Mouse (Mus musculus) forebrain, embryonic 12.5 days (tissue): ENCODE measurements around the gene Zfp184. TPM values are rescaled to one million over a fixed set of nuclear protein-coding genes. Genes with fewer than 3 reads are reported as not detected.

Experiments
- ATAC-seq: fragments of 200-750 bp; cut with Nextera tagmentation; 2 replicates; pipeline ENCODE4 v1.8.0; 2017; ENCODE audit warnings: moderate TSS enrichment; ENCODE audit not compliant: low FRiP score
- H3K27ac ChIP-seq: fragments of 300-500 bp; sonication (generic); 2 replicates; pipeline ENCODE4 v1.5.1; 2016; ENCODE audit warnings: mild to moderate bottlenecking
- H3K27me3 ChIP-seq: fragments of 300-500 bp; sonication (generic); 2 replicates; pipeline ENCODE4 v1.6.1; 2016; ENCODE audit warnings: mild to moderate bottlenecking
- H3K36me3 ChIP-seq: fragments of 300-500 bp; sonication (generic); replicated peaks from 2 replicates; pipeline ENCODE4 v1.6.1; 2016; ENCODE audit warnings: mild to moderate bottlenecking
- H3K4me1 ChIP-seq: fragments of 300-500 bp; sonication (generic); 2 replicates; pipeline ENCODE4 v1.6.1; 2016
- H3K4me2 ChIP-seq: fragments of 300-500 bp; sonication (generic); 2 replicates; pipeline ENCODE4 v1.6.1; 2016; ENCODE audit warnings: mild to moderate bottlenecking, moderate library complexity
- H3K4me3 ChIP-seq: fragments of 300-500 bp; sonication (generic); replicated peaks from 2 replicates; pipeline ENCODE4 v1.5.1; 2016; ENCODE audit warnings: mild to moderate bottlenecking
- H3K9ac ChIP-seq: fragments of 300-500 bp; sonication (generic); 2 replicates; pipeline ENCODE4 v1.6.1; 2016; ENCODE audit warnings: mild to moderate bottlenecking
- H3K9me3 ChIP-seq: fragments of 300-500 bp; sonication (generic); 2 replicates; pipeline ENCODE4 v1.6.1; 2016
- WGBS: fragments of 180-500 bp; shearing (Covaris S2); methylation state at CpG from one replicate; pipeline ENCODE4 v1.1.7; 2016; 5-methylcytosine and 5-hydroxymethylcytosine counted together
- polyA plus RNA-seq: library from polyadenylated mRNA; unstranded; fragments of >200 nt; fragmentation: Nextera tagmentation; extraction: Ambion mirVana; gene quantifications from 2 replicates; pipeline ENCODE4 v1.2.1, GENCODE M21; 2016

Gene Zfp184
- polyA plus RNA-seq, 1 experiment from 2014 or later: 24.5 TPM

GRCm38 (mm10) chr13:21930981-21931380 is 13.9 kb upstream of the Zfp184 start:
- H3K27me3 ChIP-seq: no peaks in the 10 kb centered on the region
- no peak overlapping the region for H3K27ac ChIP-seq
- H3K4me2 ChIP-seq: no peak overlapping the region
- 10% methylated on average over 10 of the region's 10 CpGs for WGBS
- peaks cover 3% of the 10 kb centered on the region; the same call in 1 of the 2 replicates for H3K4me1 ChIP-seq
- H3K9ac ChIP-seq: no peak overlapping the region
- H3K4me3 ChIP-seq: no peak overlapping the region
- no peak for ATAC-seq
- no peaks in the 10 kb centered on the region for H3K36me3 ChIP-seq
- H3K9me3 ChIP-seq: no peaks in the 10 kb centered on the region

GRCm38 (mm10) chr13:21931740-21932139 is 13.2 kb upstream of the Zfp184 start:
- H3K4me3 ChIP-seq: no peak overlapping the region

GRCm38 (mm10) chr13:21933626-21934548 is 11.0 kb upstream of the Zfp184 start:
- Histone ChIP-seq H3K4me2 (peak overlapping the region; percentile 19), H3K9me3 (no peaks in the 10 kb centered on the region), H3K27ac (no peak overlapping the region), H3K4me3 (0 out of 2 replicates have a peak overlapping the region, but pooled peaks have one; percentile 14), H3K27me3 (0 out of 2 replicates have a peak, but pooled peaks cover 6% of the 10 kb centered on the region), H3K36me3 (no peaks in the 10 kb centered on the region), H3K9ac (no peak overlapping the region), H3K4me1 (peaks cover 7% of the 10 kb centered on the region; the same call in 1 of the 2 replicates)
- WGBS: 4% methylated on average over 28 of the region's 28 CpGs
- ATAC-seq: no peak

More at GRCm38 (mm10) chr13:21931740-21932139, 13.2 kb upstream of the Zfp184 start:
- H3K27me3 ChIP-seq: no peaks in the 10 kb centered on the region
- 47% methylated on average over 6 of the region's 6 CpGs for WGBS
- no peak for ATAC-seq
- no peaks in the 10 kb centered on the region for H3K9me3 ChIP-seq
- H3K9ac ChIP-seq: no peak overlapping the region
- no peak overlapping the region for H3K27ac ChIP-seq
- no peaks in the 10 kb centered on the region for H3K36me3 ChIP-seq
- no peak overlapping the region for H3K4me2 ChIP-seq
- peaks cover 3% of the 10 kb centered on the region; the same call in 1 of the 2 replicates for H3K4me1 ChIP-seq

- WGBS: 11% methylated on average over 17 of the region's 17 CpGs
Observed at GRCm38 (mm10) chr13:21934982-21935791, 9.7 kb upstream of the Zfp184 start.

GRCm38 (mm10) chr13:21935833-21936232 is 9.1 kb upstream of the Zfp184 start:
- Histone ChIP-seq H3K4me1 (peaks cover 7% of the 10 kb centered on the region; the same call in 1 of the 2 replicates), H3K4me2 (peak overlapping the region; percentile 38), H3K27me3 (0 out of 2 replicates have a peak, but pooled peaks cover 6% of the 10 kb centered on the region), H3K9me3 (no peaks in the 10 kb centered on the region), H3K9ac (no peak overlapping the region), H3K4me3 (peak overlapping the region; percentile 11; the same call in 1 of the 2 replicates), H3K36me3 (no peaks in the 10 kb centered on the region), H3K27ac (no peak overlapping the region)
- 7% methylated on average over 7 of the region's 7 CpGs for WGBS
- no peak for ATAC-seq

More at GRCm38 (mm10) chr13:21934982-21935791, 9.7 kb upstream of the Zfp184 start:
- no peak overlapping the region for H3K9ac ChIP-seq
- H3K4me2 ChIP-seq: no peak overlapping the region
- no peak for ATAC-seq
- 0 out of 2 replicates have a peak, but pooled peaks cover 6% of the 10 kb centered on the region for H3K27me3 ChIP-seq
- H3K27ac ChIP-seq: no peak overlapping the region
- no peaks in the 10 kb centered on the region for H3K36me3 ChIP-seq
- no peaks in the 10 kb centered on the region for H3K9me3 ChIP-seq
- 0 out of 2 replicates have a peak overlapping the region, but pooled peaks have one; percentile 11 for H3K4me3 ChIP-seq
- H3K4me1 ChIP-seq: peaks cover 7% of the 10 kb centered on the region; the same call in 1 of the 2 replicates

- Histone ChIP-seq H3K27me3 (0 out of 2 replicates have a peak, but pooled peaks cover 6% of the 10 kb centered on the region), H3K4me2 (peak overlapping the region; percentile 43), H3K9me3 (no peaks in the 10 kb centered on the region), H3K36me3 (no peaks in the 10 kb centered on the region), H3K9ac (no peak overlapping the region), H3K4me1 (peaks cover 9% of the 10 kb centered on the region), H3K27ac (no peak overlapping the region), H3K4me3 (peak overlapping the region; percentile 25)
- 1% methylated on average over 17 of the region's 17 CpGs for WGBS
- ATAC-seq: no peak
Observed at GRCm38 (mm10) chr13:21936968-21937367, 7.9 kb upstream of the Zfp184 start.

- Histone ChIP-seq H3K9me3 (no peaks in the 10 kb centered on the region), H3K27ac (no peak overlapping the region), H3K27me3 (0 out of 2 replicates have a peak, but pooled peaks cover 6% of the 10 kb centered on the region), H3K36me3 (no peaks in the 10 kb centered on the region), H3K4me3 (peak overlapping the region; percentile 45), H3K4me2 (peak overlapping the region; percentile 57), H3K4me1 (peaks cover 6% of the 10 kb centered on the region), H3K9ac (0 out of 2 replicates have a peak overlapping the region, but pooled peaks have one; percentile 29)
- under 1% methylated on average over 19 of the region's 19 CpGs for WGBS
- peak; percentile 83 for ATAC-seq
Observed at GRCm38 (mm10) chr13:21940213-21940612, 4.7 kb upstream of the Zfp184 start.

GRCm38 (mm10) chr13:21940811-21941321 is 4.0 kb upstream of the Zfp184 start:
- Histone ChIP-seq H3K9me3 (no peaks in the 10 kb centered on the region), H3K4me3 (peak overlapping the region; percentile 45), H3K27me3 (0 out of 2 replicates have a peak, but pooled peaks cover 6% of the 10 kb centered on the region), H3K36me3 (no peaks in the 10 kb centered on the region), H3K4me1 (peaks cover 6% of the 10 kb centered on the region), H3K27ac (0 out of 2 replicates have a peak overlapping the region, but pooled peaks have one; percentile 31), H3K4me2 (peak overlapping the region; percentile 57), H3K9ac (peak overlapping the region; percentile 29; the same call in 1 of the 2 replicates)
- under 1% methylated on average over 16 of the region's 16 CpGs for WGBS
- ATAC-seq: no peak

GRCm38 (mm10) chr13:21943644-21944043 is 1.2 kb upstream of the Zfp184 start:
- H3K27ac ChIP-seq: no peak overlapping the region
- 81% methylated on average over 1 of the region's 1 CpGs for WGBS
- no peak overlapping the region for H3K9ac ChIP-seq
- no peak for ATAC-seq
- H3K27me3 ChIP-seq: no peaks in the 10 kb centered on the region
- no peaks in the 10 kb centered on the region for H3K9me3 ChIP-seq
- H3K4me2 ChIP-seq: no peak overlapping the region
- H3K4me3 ChIP-seq: no peak overlapping the region
- H3K4me1 ChIP-seq: peaks cover 18% of the 10 kb centered on the region
- H3K36me3 ChIP-seq: peaks cover 9% of the 10 kb centered on the region; the same call in 1 of the 2 replicates

- no peaks in the 10 kb centered on the region for H3K27me3 ChIP-seq
- peak overlapping the region; percentile 76 for H3K4me2 ChIP-seq
- H3K4me1 ChIP-seq: peaks cover 18% of the 10 kb centered on the region
- 2% methylated on average over 7 of the region's 7 CpGs for WGBS
- peak overlapping the region; percentile 76 for H3K4me3 ChIP-seq
- H3K27ac ChIP-seq: no peak overlapping the region
- peak overlapping the region; percentile 84; the same call in 1 of the 2 replicates for H3K9ac ChIP-seq
- peaks cover 18% of the 10 kb centered on the region for H3K36me3 ChIP-seq
- ATAC-seq: no peak; the same call in 1 of the 2 replicates
- H3K9me3 ChIP-seq: no peaks in the 10 kb centered on the region
Observed at GRCm38 (mm10) chr13:21944592-21944925, 335 bp upstream of the Zfp184 start.

GRCm38 (mm10) chr13:21969269-21969668 is 24.4 kb downstream of the Zfp184 start:
- Histone ChIP-seq H3K27me3 (0 out of 2 replicates have a peak, but pooled peaks cover 3% of the 10 kb centered on the region), H3K9ac (no peak overlapping the region), H3K4me1 (no peaks in the 10 kb centered on the region), H3K4me3 (no peak overlapping the region), H3K27ac (no peak overlapping the region), H3K9me3 (no peaks in the 10 kb centered on the region), H3K36me3 (no peaks in the 10 kb centered on the region), H3K4me2 (no peak overlapping the region)
- ATAC-seq: no peak
- 50% methylated on average over 1 of the region's 1 CpGs for WGBS
